Mouse (Mus musculus): Measurements from ENCODE around the gene Cib1.

DNA sequence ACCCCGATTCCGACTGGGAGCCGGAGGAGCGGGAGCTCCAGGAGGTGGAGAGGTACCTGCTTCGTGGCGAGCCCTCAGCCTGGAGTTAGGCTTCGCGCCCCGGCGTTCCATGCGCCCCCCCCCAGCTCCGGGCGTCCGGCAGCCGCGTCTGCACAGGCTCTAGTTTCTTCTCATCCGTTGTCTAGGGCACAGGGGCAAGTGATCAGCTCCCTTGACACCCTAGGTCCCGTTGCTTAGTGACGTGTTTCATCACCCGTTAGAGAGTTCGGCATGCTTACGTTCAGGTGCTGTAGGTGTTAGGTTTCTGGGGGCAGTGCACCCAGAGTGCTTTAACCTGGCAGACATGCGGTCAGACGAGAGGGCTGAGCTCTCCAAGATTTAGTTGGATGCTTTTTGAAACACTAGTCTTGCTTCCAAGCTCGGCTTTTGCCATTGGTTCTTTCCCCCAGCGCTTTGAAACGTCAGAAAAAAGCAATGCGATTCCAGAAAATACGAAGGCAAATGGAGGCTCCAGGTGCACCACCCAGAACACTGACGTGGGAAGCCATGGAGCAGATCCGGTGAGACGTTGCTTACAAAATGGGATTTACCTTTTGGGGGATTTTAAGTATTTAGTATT lies 28.9 kb upstream of the Cib1 start:
- TF ChIP-seq GATA1 (IDR thresholded peaks at IDR 0.05; ENCODE audit: borderline replicate concordance, low read length): no peak
- no peak for TF ChIP-seq FLI1 (IDR thresholded peaks at IDR 0.05; ENCODE audit: low read length)

Measured in megakaryocyte, embryonic 14.5 days (primary cell).